Mouse (Mus musculus): ENCODE data around the gene Prpf8.

DNA sequence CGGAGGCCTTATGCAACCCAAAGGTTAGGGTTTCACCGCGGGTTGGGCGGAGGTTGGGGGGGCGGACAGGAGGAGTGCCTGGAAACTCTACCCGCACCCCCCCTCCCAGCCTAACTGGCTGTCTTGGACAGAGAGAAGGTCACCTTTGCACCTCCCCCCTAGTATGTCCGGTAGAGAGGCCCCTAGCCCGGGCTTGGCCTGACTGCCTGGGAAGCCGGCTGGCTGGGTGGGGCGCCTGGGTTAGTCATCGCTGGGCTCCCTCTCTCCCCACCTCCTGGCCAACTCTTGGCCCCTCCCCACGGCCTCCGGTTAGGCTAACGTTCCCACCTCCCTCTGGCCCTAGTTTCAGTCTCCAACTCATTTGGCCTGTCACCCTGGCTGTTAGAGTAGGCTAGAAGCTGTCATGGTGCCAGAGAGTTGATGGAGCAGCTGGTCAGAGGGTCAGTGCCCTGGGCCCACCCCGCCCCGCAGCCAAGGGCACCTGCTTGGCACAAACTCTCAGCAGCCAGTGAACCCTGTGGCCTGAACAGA is 24.3 kb upstream of the Prpf8 start:
- TF ChIP-seq CTCF (IDR thresholded peaks at IDR 0.05; ENCODE audit: insufficient read depth, low read length) (no peak), POLR2A (IDR thresholded peaks at IDR 0.05; ENCODE audit: borderline replicate concordance, extremely low read depth, low read depth, low read length) (peak; percentile 35; the same call in 1 of the 2 replicates)
